Mouse (Mus musculus): ENCODE measurements around the gene Rapgef4.

DNA sequence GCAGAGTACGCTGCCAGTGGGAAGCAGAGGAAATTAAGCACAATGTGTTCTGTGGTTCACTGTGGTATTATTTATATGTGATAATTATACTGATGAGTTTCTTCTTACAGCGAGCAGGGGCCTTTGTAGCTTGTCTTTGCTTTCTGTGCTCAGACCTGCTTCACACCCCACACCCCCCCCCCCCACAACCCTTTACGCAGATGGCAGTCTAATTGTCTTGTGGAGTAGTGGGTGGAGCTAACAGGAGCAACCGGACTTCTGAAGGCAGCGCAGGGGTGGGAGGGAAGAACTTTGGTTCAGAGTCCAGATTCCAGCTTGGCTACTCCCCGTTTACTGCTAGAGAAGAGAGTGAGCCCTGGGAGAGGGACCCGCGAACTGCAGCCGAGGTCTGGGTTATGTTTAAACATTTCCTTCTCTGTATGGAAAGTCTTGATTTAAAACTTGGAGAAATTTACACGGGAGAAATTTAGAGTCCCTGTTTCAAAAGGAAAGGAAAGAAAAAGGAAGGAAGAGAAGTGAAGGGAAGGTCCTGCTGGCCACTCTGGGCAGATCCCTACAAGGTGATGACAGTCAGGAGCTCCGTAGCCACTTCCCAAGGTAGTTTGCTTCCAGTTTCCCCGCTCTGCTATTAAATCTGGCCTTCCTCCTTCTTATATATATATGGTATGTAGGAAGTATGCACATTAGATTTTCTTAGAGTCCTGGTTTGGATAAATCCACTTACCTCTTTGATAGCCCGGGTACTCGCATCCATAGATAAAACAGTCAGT lies 274.0 kb downstream of the Rapgef4 start:
- TF ChIP-seq CTCF (IDR thresholded peaks at IDR 0.05; ENCODE audit: control insufficient read depth, insufficient read depth, insufficient read length), result no peak
- TF ChIP-seq USF1 (IDR thresholded peaks at IDR 0.05; ENCODE audit: low read depth), result no peak
- TF ChIP-seq CEBPB (IDR thresholded peaks at IDR 0.05; ENCODE audit: low read depth), result no peak
- TF ChIP-seq MAX (IDR thresholded peaks at IDR 0.05), result no peak
